Mouse (Mus musculus) neural tube, embryonic 11.5 days (tissue): ENCODE data around the gene Rbfox3. TPM values are rescaled to one million over a fixed set of nuclear protein-coding genes. Genes with fewer than 3 reads are reported as not detected.

Source experiments
- ATAC-seq: fragments of 200-750 bp; cut with Nextera tagmentation; 2 replicates; pipeline ENCODE4 v1.8.0; 2017; ENCODE audit warnings: moderate number of reproducible peaks, mild to moderate bottlenecking, moderate TSS enrichment, moderate library complexity; ENCODE audit not compliant: insufficient read depth, low FRiP score, low TSS enrichment
- DNase-seq: peaks from one replicate; pipeline ENCODE4 v3.0.0-alpha.2; 2015; ENCODE audit warnings: low spot score
- H3K27ac ChIP-seq: fragments of 300-500 bp; sonication (generic); 2 replicates; pipeline ENCODE4 v1.5.1; 2014; ENCODE audit warnings: low read depth, mild to moderate bottlenecking, low read length
- H3K27me3 ChIP-seq: fragments of 300-500 bp; sonication (generic); 2 replicates; pipeline ENCODE4 v1.6.1; 2014; ENCODE audit warnings: mild to moderate bottlenecking, low read length, mixed read lengths; ENCODE audit not compliant: control insufficient read depth, insufficient read depth
- H3K36me3 ChIP-seq: fragments of 300-500 bp; sonication (generic); 2 replicates; pipeline ENCODE4 v1.6.1; 2014; ENCODE audit warnings: mild to moderate bottlenecking, low read length, moderate library complexity, mixed read lengths; ENCODE audit not compliant: control insufficient read depth, insufficient read depth
- H3K4me1 ChIP-seq: fragments of 300-500 bp; sonication (generic); 2 replicates; pipeline ENCODE4 v1.6.1; 2014; ENCODE audit warnings: low read length, mixed read lengths; ENCODE audit not compliant: control insufficient read depth, insufficient read depth
- H3K4me2 ChIP-seq: fragments of 300-500 bp; sonication (generic); 2 replicates; pipeline ENCODE4 v1.6.1; 2014; ENCODE audit warnings: low read depth, mild to moderate bottlenecking, moderate library complexity
- H3K4me3 ChIP-seq: fragments of 300-500 bp; sonication (generic); 2 replicates; pipeline ENCODE4 v1.5.1; 2014; ENCODE audit warnings: low read depth, low read length
- H3K9ac ChIP-seq: fragments of 300-500 bp; sonication (generic); 2 replicates; pipeline ENCODE4 v1.6.1; 2014; ENCODE audit warnings: mild to moderate bottlenecking, low read length
- H3K9me3 ChIP-seq: fragments of 300-500 bp; sonication (generic); 2 replicates; pipeline ENCODE4 v1.6.1; 2016; ENCODE audit warnings: low read length; ENCODE audit not compliant: control insufficient read depth
- WGBS: fragments of 180-500 bp; shearing (Covaris S2); extraction: QIAGEN DNeasy Blood & Tissue Kit; methylation state at CpG from one replicate; pipeline ENCODE4 v1.1.7; 2014; 5-methylcytosine and 5-hydroxymethylcytosine counted together
- polyA plus RNA-seq: library from polyadenylated mRNA; unstranded; fragments of >200 nt; fragmentation: Nextera tagmentation; extraction: Ambion mirVana; gene quantifications from 2 replicates; pipeline ENCODE4 v1.2.1, GENCODE M21; 2014

The Rbfox3 gene
- polyA plus RNA-seq, 1 experiment from 2014 or later = 16.2 TPM

DNA sequence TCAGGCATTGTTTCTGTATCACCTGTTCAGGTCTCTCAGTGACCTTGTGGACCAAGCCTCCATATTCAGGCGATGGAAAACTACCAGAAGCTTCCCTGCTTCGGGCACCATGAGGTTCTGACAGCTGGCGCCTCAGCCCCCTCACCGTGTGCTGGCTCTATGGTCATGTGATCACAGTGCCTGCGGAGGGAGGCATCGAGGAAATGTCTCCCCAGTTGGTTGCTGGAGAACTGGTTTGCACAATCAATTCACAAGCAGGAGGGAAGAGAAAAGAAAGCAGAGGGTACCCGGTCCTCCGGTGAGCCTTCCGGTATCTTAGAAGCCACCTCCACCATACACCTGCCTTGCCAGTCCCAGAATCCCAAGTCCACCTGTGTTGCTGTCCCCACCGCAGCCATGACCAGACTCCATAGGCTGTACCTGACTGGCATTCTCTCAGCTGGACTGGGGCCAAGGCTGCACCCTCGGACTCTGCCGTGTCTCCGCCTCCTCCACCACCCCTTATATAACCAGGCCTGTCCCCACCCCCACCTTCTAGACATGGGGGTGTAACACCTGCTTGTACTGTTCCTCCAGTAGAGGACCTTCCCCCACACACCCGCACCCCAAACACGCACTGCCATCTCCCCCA lies 49.5 kb downstream of the Rbfox3 start:
- DNase-seq (no peak), ATAC-seq (no peak)
- peaks cover 9% of the 10 kb centered on the region; the same call in 1 of the 2 replicates for H3K4me1 ChIP-seq
- no peak overlapping the region for H3K4me2 ChIP-seq
- 93% methylated on average over 15 of the region's 15 CpGs for WGBS
- no peak overlapping the region for H3K9ac ChIP-seq
- no peak overlapping the region for H3K4me3 ChIP-seq
- no peaks in the 10 kb centered on the region for H3K9me3 ChIP-seq
- H3K36me3 ChIP-seq = no peaks in the 10 kb centered on the region
- no peaks in the 10 kb centered on the region for H3K27me3 ChIP-seq
- H3K27ac ChIP-seq = no peak overlapping the region

DNA sequence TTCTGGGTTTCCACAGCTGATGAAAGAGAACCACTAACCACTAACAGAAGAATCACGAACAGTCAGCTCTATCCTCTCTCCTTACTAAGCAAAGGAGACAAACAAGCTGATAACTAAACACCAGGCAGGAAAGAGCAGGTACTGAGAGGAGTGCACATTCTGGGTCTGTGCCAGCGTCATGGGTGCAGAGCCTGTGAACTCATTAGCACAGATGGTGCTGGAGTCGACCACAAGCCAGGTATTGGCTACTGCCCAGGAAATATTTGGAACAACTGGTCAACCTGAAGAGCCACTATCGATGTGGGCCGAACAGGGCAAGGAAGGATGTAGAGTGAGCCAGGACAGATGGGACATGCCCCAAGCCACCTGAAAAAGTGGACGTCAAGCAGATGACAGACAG lies 50.2 kb downstream of the Rbfox3 start:
- no peak overlapping the region for H3K27ac ChIP-seq
- no peak overlapping the region for H3K4me2 ChIP-seq
- WGBS = 93% methylated on average over 6 of the region's 6 CpGs

DNA sequence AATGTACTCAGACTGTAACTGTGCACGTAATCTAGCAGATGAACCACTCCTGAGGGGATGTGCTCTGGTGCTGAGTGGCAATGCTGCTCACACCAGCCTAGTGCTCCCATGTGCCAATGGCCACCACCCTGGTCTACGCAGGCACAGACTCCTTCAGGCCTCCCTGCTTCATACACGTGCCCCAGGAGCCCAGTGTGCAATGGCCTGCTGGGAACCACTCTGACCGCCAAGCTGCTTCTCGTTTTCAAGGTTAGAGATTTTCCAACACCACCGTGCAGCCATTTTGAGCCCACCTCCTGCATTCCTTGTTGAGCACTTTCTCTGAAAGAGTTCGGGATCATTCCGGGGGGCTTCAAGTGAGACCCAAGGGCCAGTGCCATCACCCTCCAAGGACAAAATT lies 50.6 kb downstream of the Rbfox3 start:
- H3K4me2 ChIP-seq = no peak overlapping the region
- WGBS = 90% methylated on average over 8 of the region's 8 CpGs
- H3K4me1 ChIP-seq = peaks cover 9% of the 10 kb centered on the region; the same call in 1 of the 2 replicates
- DNase-seq = no peak
- H3K27ac ChIP-seq = no peak overlapping the region
- no peak overlapping the region for H3K9ac ChIP-seq
- H3K27me3 ChIP-seq = no peaks in the 10 kb centered on the region
- ATAC-seq = no peak
- H3K4me3 ChIP-seq = no peak overlapping the region
- H3K36me3 ChIP-seq = no peaks in the 10 kb centered on the region
- H3K9me3 ChIP-seq = no peaks in the 10 kb centered on the region

More for the DNA sequence above, 50.2 kb downstream of the Rbfox3 start:
- no peak overlapping the region for H3K4me3 ChIP-seq
- H3K9ac ChIP-seq = no peak overlapping the region
- H3K27me3 ChIP-seq = no peaks in the 10 kb centered on the region
- no peak for ATAC-seq
- no peaks in the 10 kb centered on the region for H3K9me3 ChIP-seq
- no peak for DNase-seq
- peaks cover 9% of the 10 kb centered on the region; the same call in 1 of the 2 replicates for H3K4me1 ChIP-seq
- H3K36me3 ChIP-seq = no peaks in the 10 kb centered on the region

DNA sequence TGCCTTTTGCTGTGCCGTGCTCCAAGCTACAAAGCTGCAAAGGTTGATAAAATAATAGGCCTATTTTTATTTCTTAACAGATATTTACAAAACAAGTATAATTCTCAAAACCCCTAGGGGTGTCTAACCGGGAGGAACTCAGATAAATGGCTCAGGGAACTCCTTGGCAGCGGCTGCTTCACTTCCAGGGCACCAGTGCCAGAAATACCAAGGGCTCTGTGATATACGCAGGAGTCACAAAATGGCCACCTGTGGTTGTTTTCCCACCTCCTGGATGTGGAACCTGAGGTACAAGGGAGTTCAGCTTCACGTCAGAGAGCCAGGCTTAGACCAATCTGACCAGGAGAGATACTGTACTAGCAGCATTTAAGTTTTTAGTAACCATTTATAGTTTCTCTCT lies 51.6 kb downstream of the Rbfox3 start:
- H3K36me3 ChIP-seq = no peaks in the 10 kb centered on the region
- no peak overlapping the region for H3K27ac ChIP-seq
- H3K9me3 ChIP-seq = no peaks in the 10 kb centered on the region
- 82% methylated on average over 5 of the region's 5 CpGs for whole genome bisulfite sequencing
- DNase-seq (no peak), ATAC-seq (no peak)
- H3K9ac ChIP-seq = no peak overlapping the region
- no peak overlapping the region for H3K4me2 ChIP-seq
- H3K4me1 ChIP-seq = peaks cover 9% of the 10 kb centered on the region; the same call in 1 of the 2 replicates
- H3K27me3 ChIP-seq = no peaks in the 10 kb centered on the region
- no peak overlapping the region for H3K4me3 ChIP-seq

DNA sequence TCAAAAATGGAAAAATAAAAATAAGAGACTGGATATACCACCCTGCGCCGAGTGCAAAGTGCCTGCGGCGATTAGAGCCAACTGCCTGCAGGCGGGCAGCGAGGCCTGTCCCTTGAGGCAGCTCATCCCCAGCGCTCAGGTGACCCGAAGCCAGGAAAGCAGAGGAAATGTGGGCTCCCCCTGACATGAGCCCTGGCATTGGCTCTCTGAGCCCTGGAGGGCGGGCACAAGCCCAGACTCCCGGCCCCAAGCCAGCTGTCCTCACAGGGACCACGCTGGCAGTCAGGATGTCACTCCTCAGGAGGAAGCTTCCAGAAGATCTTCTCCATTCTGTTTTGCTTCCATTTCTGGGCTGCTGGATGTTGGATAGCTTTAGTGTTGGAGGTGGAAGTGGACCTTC lies 53.1 kb downstream of the Rbfox3 start:
- Histone ChIP-seq H3K27me3 (no peaks in the 10 kb centered on the region), H3K9ac (no peak overlapping the region), H3K4me1 (peaks cover 3% of the 10 kb centered on the region; the same call in 1 of the 2 replicates), H3K27ac (no peak overlapping the region), H3K36me3 (no peaks in the 10 kb centered on the region), H3K9me3 (no peaks in the 10 kb centered on the region), H3K4me3 (no peak overlapping the region), H3K4me2 (no peak overlapping the region)
- 81% methylated on average over 11 of the region's 11 CpGs for WGBS
- DNase-seq (no peak), ATAC-seq (no peak)

DNA sequence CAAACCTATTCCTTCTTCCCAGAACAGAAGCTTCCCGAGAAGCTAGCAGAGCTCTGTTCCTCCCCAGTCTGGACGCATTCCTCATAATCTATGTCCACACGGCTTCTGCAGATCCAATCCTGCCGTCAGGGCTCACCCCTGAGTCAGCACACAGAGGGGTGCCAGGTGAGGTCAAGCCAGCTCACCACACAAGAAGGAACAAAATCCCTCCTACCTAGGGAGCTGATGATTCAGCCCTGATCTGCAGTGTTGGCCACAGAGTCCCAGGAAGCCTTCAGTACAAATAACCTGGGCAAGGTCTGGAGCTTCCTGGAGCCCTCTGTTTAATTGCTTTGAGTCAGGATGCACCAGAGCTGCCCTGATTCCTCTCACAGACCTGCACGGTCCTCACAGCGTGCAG lies 60.0 kb downstream of the Rbfox3 start:
- Histone ChIP-seq H3K4me1 (peaks cover 2% of the 10 kb centered on the region), H3K9ac (no peak overlapping the region), H3K9me3 (no peaks in the 10 kb centered on the region), H3K4me2 (no peak overlapping the region), H3K27me3 (no peaks in the 10 kb centered on the region), H3K27ac (no peak overlapping the region), H3K4me3 (no peak overlapping the region), H3K36me3 (no peaks in the 10 kb centered on the region)
- DNase-seq (no peak), ATAC-seq (no peak)
- WGBS = 76% methylated on average over 6 of the region's 6 CpGs

DNA sequence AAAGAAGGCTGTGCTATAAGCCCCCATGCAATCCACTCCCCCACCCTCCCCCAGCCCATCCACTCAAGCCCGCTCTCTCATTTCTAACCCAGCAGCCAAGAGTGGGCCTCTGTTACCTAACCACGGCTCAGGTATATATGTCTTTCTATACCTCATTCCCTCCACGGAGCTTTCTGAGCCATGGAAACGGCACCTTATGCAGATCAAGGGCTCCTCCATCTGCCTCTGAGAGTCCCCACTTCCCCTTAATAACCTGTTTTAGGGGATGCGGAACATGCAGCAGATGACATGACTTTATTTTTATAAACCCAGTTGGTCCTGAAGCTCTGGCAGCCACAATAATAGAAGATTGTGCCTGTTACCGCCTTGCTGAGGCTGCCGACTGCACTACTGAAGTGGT lies 63.4 kb downstream of the Rbfox3 start:
- ATAC-seq (no peak), DNase-seq (no peak)
- peaks cover 2% of the 10 kb centered on the region for H3K4me1 ChIP-seq
- WGBS = 89% methylated on average over 7 of the region's 7 CpGs
- no peaks in the 10 kb centered on the region for H3K27me3 ChIP-seq
- H3K27ac ChIP-seq = no peak overlapping the region
- H3K4me2 ChIP-seq = no peak overlapping the region
- no peak overlapping the region for H3K4me3 ChIP-seq
- H3K9me3 ChIP-seq = no peaks in the 10 kb centered on the region
- H3K36me3 ChIP-seq = no peaks in the 10 kb centered on the region
- no peak overlapping the region for H3K9ac ChIP-seq

DNA sequence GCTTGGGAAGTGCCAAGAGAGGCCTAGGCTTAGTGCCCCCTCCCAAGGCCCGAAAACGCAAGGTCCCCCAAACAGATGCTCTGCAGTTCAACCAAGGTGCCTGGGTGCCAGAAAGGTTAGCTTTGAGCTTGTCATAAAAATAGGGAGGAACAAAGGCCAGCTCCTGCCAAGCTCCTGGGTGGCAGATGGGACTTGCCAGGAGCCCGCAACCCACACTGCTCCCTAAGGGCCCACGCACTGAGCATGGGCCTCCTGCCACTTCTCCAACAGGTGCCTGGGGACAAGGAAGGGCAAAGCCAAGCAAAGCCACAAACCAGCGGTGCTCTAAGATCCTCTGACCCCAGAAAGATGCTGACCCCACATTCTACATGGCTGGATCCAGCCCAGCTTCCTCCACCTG lies 70.4 kb downstream of the Rbfox3 start:
- no peak for DNase-seq
- Histone ChIP-seq H3K36me3 (no peaks in the 10 kb centered on the region), H3K4me2 (no peak overlapping the region), H3K4me3 (no peak overlapping the region), H3K4me1 (peaks cover 9% of the 10 kb centered on the region), H3K27ac (no peak overlapping the region), H3K9ac (no peak overlapping the region), H3K27me3 (no peaks in the 10 kb centered on the region), H3K9me3 (no peaks in the 10 kb centered on the region)
- 76% methylated on average over 5 of the region's 5 CpGs for WGBS
- no peak for ATAC-seq

DNA sequence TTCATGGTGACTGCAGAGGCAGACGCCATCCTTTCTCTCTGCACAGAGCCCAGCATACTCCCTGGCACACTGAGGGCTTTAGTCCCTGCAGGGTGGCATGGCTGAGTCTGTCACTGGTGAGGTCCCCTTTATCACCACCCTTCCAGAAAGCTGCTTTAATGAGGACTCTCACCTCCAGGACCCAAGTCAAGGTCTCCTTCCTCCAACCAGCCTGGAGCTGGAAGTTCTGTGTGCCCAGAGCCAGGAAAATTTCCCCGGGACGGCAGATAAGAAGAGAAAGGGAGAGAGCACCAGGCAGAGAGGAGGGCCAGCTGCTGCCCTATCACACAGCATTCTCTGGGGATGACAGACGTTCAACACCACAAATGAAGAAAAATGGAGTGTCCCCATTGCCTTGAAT lies 73.2 kb downstream of the Rbfox3 start:
- DNase-seq (peak; percentile 18), ATAC-seq (no peak)
- H3K4me2 ChIP-seq = no peak overlapping the region
- peaks cover 9% of the 10 kb centered on the region for H3K4me1 ChIP-seq
- 58% methylated on average over 4 of the region's 4 CpGs for WGBS
- H3K27me3 ChIP-seq = no peaks in the 10 kb centered on the region
- no peak overlapping the region for H3K27ac ChIP-seq
- H3K9me3 ChIP-seq = no peaks in the 10 kb centered on the region
- H3K4me3 ChIP-seq = no peak overlapping the region
- no peaks in the 10 kb centered on the region for H3K36me3 ChIP-seq
- no peak overlapping the region for H3K9ac ChIP-seq
